Mouse (Mus musculus) adrenal gland (tissue): ENCODE results near the gene Abhd2.

Experiments used
- intact Hi-C: fragments of 180-260 bp; cut with DNase I; formaldehyde crosslinking; loops from one replicate; pipeline ENCODE4 v1.15.1; 2025

The Abhd2 gene

GRCm38 (mm10) chr7:79400296-79400695, 127.3 kb downstream of the Abhd2 start:
- intact Hi-C loops = no loop called here

- intact Hi-C loops = no loop called here
Observed at GRCm38 (mm10) chr7:79414449-79415375, 141.7 kb downstream of the Abhd2 start.
